Mouse (Mus musculus) CD4-positive, CD25-positive, alpha-beta regulatory T cell, adult 4 months (primary cell): ENCODE measurements around the gene Cd6. TPM values are rescaled to one million over a fixed set of nuclear protein-coding genes. Genes with fewer than 3 reads are reported as not detected.

Experiments
- ATAC-seq: one replicate; pipeline ENCODE4 v1.8.0; 2017
- polyA plus RNA-seq, 2 experiments: library from polyadenylated mRNA; unstranded; fragments of 100-300 nt; shearing (Covaris generic); gene quantifications; one replicate each; pipeline ENCODE4 v1.2.1; 2017

Cd6 gene
- 100 to 1,000 TPM; 464 to 904 TPM for polyA plus RNA-seq

- ATAC-seq, result peak; percentile 76
Measured at GRCm38 (mm10) chr19:10829436-10830175, at the start of gene Cd6. Gene Cd6, minus strand, starts transcription at chr19:10830058.

GRCm38 (mm10) chr19:10878201-10878837 lies 48.5 kb upstream of the Cd6 start:
- ATAC-seq, result no peak

- no peak for ATAC-seq
Measured at GRCm38 (mm10) chr19:10871328-10871961, 41.6 kb upstream of the Cd6 start.

- no peak for ATAC-seq
Measured at GRCm38 (mm10) chr19:10870676-10871075, 40.8 kb upstream of the Cd6 start.

GRCm38 (mm10) chr19:10869886-10870527 lies 40.1 kb upstream of the Cd6 start, which contains the start of gene Tmem132a:
Gene Tmem132a, minus strand, starts transcription at chr19:10869940.
- ATAC-seq, result no peak

- no peak for ATAC-seq
Measured at GRCm38 (mm10) chr19:10869241-10869885, 39.5 kb upstream of the Cd6 start.

- no peak for ATAC-seq
Measured at GRCm38 (mm10) chr19:10868623-10869141, 38.8 kb upstream of the Cd6 start.

- no peak for ATAC-seq
Measured at GRCm38 (mm10) chr19:10867946-10868622, 38.2 kb upstream of the Cd6 start.

GRCm38 (mm10) chr19:10866351-10866750 lies 36.5 kb upstream of the Cd6 start:
- ATAC-seq, result no peak

- no peak for ATAC-seq
Measured at GRCm38 (mm10) chr19:10860072-10860497, 30.2 kb upstream of the Cd6 start.

GRCm38 (mm10) chr19:10856520-10856919 lies 26.7 kb upstream of the Cd6 start:
- no peak for ATAC-seq

- ATAC-seq, result no peak
Measured at GRCm38 (mm10) chr19:10855422-10855821, 25.6 kb upstream of the Cd6 start.

GRCm38 (mm10) chr19:10847311-10848087 lies 17.6 kb upstream of the Cd6 start:
- no peak for ATAC-seq

GRCm38 (mm10) chr19:10846150-10846549 lies 16.3 kb upstream of the Cd6 start:
- ATAC-seq, result no peak

GRCm38 (mm10) chr19:10845454-10845853 lies 15.6 kb upstream of the Cd6 start:
- ATAC-seq, result peak; percentile 23

GRCm38 (mm10) chr19:10844206-10844605 lies 14.3 kb upstream of the Cd6 start:
- no peak for ATAC-seq

- no peak for ATAC-seq
Measured at GRCm38 (mm10) chr19:10842914-10843313, 13.1 kb upstream of the Cd6 start.

- peak; percentile 32 for ATAC-seq
Measured at GRCm38 (mm10) chr19:10841721-10842626, 12.1 kb upstream of the Cd6 start.

GRCm38 (mm10) chr19:10839010-10839892 lies 9.4 kb upstream of the Cd6 start, which contains the start of gene Slc15a3:
Gene Slc15a3, plus strand, starts transcription at chr19:10839727.
- ATAC-seq, result peak; percentile 75
